Mouse (Mus musculus): ENCODE results near the gene Acaa1a. TPM values are rescaled to one million over a fixed set of nuclear protein-coding genes. Genes with fewer than 3 reads are reported as not detected.

The Acaa1a gene
- 24.5 and 27.9 TPM in 2 replicates for polyA plus RNA-seq (2012; rRNA removed)

GRCm38 (mm10) chr9:119339558-119340211, at the start of gene Acaa1a:
Gene Acaa1a, plus strand, starts transcription at chr9:119339676.

GRCm38 (mm10) chr9:119322289-119323259, 16.9 kb upstream of the Acaa1a start, which contains the start of gene Oxsr1:
Gene Oxsr1, minus strand, starts transcription at chr9:119322427.

GRCm38 (mm10) chr9:119340909-119341816, 1.7 kb downstream of the Acaa1a start, which contains the start of gene Myd88:
Gene Myd88, minus strand, starts transcription at chr9:119341411.

GRCm38 (mm10) chr9:119357331-119358057, 18.0 kb downstream of the Acaa1a start, which contains the start of gene Xylb:
Gene Xylb, plus strand, starts transcription at chr9:119357381.

GRCm38 (mm10) chr9:119365284-119365683, 25.8 kb downstream of the Acaa1a start, which contains the start of gene Slc22a14:
Gene Slc22a14, minus strand, starts transcription at chr9:119365553.

Other genes starting within 250 kb of the Acaa1a start
- gene Plcd1, start 246.2 kb upstream of the Acaa1a start, polyA plus RNA-seq (2012; rRNA removed): 0.82 and 1.3 TPM in 2 replicates
- gene Dlec1, start 237.2 kb upstream of the Acaa1a start, polyA plus RNA-seq (2012; rRNA removed): 0.03 and 0.10 TPM in 2 replicates
- gene Acaa1b, start 182.6 kb upstream of the Acaa1a start, polyA plus RNA-seq (2012; rRNA removed): 3.5 and 3.7 TPM in 2 replicates
- not detected in 2 replicates for gene Gm47289, start 180.5 kb upstream of the Acaa1a start, polyA plus RNA-seq (2012; rRNA removed)
- gene Slc22a13, start 130.6 kb upstream of the Acaa1a start, polyA plus RNA-seq (2012; rRNA removed): not detected in 2 replicates
- gene Oxsr1, start 17.2 kb upstream of the Acaa1a start, polyA plus RNA-seq (2012; rRNA removed): 11.9 and 13.1 TPM in 2 replicates
- 6.3 and 7.3 TPM in 2 replicates for gene Myd88, start 1.7 kb downstream of the Acaa1a start, polyA plus RNA-seq (2012; rRNA removed)
- 4.8 and 4.9 TPM in 2 replicates for gene Xylb, start 17.7 kb downstream of the Acaa1a start, polyA plus RNA-seq (2012; rRNA removed)
- 0.02 TPM in 1 of 2 replicates, not detected in the other for gene Slc22a14, start 25.9 kb downstream of the Acaa1a start, polyA plus RNA-seq (2012; rRNA removed)
- 0.52 and 0.59 TPM in 2 replicates for gene Acvr2b, start 62.4 kb downstream of the Acaa1a start, polyA plus RNA-seq (2012; rRNA removed)
- 1.9 and 2.6 TPM in 2 replicates for gene Exog, start 105.3 kb downstream of the Acaa1a start, polyA plus RNA-seq (2012; rRNA removed)
- gene Scn5a, start 239.3 kb downstream of the Acaa1a start, polyA plus RNA-seq (2012; rRNA removed): 0.02 TPM in 2 replicates